Mouse (Mus musculus): ENCODE results near the gene Slc22a12. TPM values are rescaled to one million over a fixed set of nuclear protein-coding genes. Genes with fewer than 3 reads are reported as not detected.

Gene Slc22a12
- polyA plus RNA-seq, 1 experiment from 2014 or later: not detected

DNA sequence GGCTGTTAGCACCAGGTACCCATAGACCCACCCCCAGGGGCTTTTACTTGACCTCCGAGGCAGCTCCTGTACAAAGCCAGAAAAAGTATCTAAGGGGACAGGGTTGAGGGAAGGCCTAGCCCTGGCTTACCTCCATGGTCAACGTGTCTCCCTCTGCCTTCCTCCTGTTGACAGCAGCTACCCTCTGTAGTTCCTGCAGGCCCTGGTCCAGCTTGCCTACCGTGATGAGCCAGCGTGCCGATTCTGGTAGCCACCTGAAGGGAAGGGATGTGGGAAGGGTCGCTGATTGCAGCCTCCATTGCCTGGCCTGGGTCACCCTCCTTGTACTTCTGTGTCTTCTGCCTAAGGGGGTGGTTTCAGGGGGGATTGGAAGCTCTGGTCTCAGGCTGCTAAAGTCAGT lies 4.3 kb downstream of the Slc22a12 start:
- no peak overlapping the region for H3K4me2 ChIP-seq
- no peaks in the 10 kb centered on the region for H3K27me3 ChIP-seq

GRCm38 (mm10) chr19:6537526-6537925 lies 5.3 kb downstream of the Slc22a12 start:
- Histone ChIP-seq H3K36me3 (no peaks in the 10 kb centered on the region), H3K27ac (replicated peaks) (no peak overlapping the region), H3K4me1 (replicated peaks) (peaks cover 24% of the 10 kb centered on the region), H3K9me3 (no peaks in the 10 kb centered on the region), H3K4me3 (no peak overlapping the region), H3K9ac (no peak overlapping the region), H3K27me3 (no peaks in the 10 kb centered on the region), H3K4me2 (no peak overlapping the region)
- no peak for ATAC-seq (ENCODE audit: low read depth)
- WGBS: 82% methylated on average over 8 of the region's 8 CpGs

More for the DNA sequence above, 4.3 kb downstream of the Slc22a12 start:
- Histone ChIP-seq H3K27ac (replicated peaks) (no peak overlapping the region), H3K9ac (no peak overlapping the region), H3K4me3 (no peak overlapping the region), H3K4me1 (replicated peaks) (peaks cover 13% of the 10 kb centered on the region), H3K36me3 (no peaks in the 10 kb centered on the region), H3K9me3 (no peaks in the 10 kb centered on the region)
- ATAC-seq (ENCODE audit: low read depth): no peak
- 83% methylated on average over 6 of the region's 6 CpGs for WGBS

- ATAC-seq (ENCODE audit: low read depth): no peak
- Histone ChIP-seq H3K4me1 (replicated peaks) (peaks cover 32% of the 10 kb centered on the region), H3K27me3 (no peaks in the 10 kb centered on the region), H3K9me3 (no peaks in the 10 kb centered on the region), H3K9ac (no peak overlapping the region), H3K4me2 (no peak overlapping the region), H3K36me3 (no peaks in the 10 kb centered on the region), H3K27ac (replicated peaks) (no peak overlapping the region), H3K4me3 (no peak overlapping the region)
- WGBS: 69% methylated on average over 6 of the region's 6 CpGs
Observed at GRCm38 (mm10) chr19:6536696-6537095, 6.1 kb downstream of the Slc22a12 start.

DNA sequence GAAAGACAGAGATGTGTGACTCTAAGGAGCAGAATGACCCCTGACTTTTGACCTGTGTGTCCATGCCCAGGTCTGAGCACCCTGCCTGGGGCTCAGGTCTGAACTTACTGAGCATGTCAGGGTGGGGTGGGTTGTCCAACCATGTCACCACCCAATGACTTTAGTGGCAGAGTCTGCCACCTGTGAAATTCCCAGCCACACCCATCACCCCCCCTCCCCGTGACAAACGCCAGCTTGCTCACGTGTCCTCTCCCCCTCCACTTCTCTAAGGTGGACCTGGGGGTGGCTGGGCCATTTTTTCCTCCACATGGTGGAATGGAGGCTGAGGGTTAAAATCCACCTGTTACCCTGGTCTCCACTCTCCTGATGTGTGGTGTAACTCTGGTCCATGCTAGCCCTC lies 6.6 kb downstream of the Slc22a12 start:
- Histone ChIP-seq H3K4me3 (no peak overlapping the region), H3K27me3 (no peaks in the 10 kb centered on the region), H3K9ac (no peak overlapping the region), H3K4me2 (no peak overlapping the region), H3K9me3 (no peaks in the 10 kb centered on the region), H3K36me3 (no peaks in the 10 kb centered on the region), H3K27ac (replicated peaks) (no peak overlapping the region), H3K4me1 (replicated peaks) (peaks cover 37% of the 10 kb centered on the region)
- no peak for ATAC-seq (ENCODE audit: low read depth)
- 79% methylated on average over 3 of the region's 3 CpGs for WGBS

DNA sequence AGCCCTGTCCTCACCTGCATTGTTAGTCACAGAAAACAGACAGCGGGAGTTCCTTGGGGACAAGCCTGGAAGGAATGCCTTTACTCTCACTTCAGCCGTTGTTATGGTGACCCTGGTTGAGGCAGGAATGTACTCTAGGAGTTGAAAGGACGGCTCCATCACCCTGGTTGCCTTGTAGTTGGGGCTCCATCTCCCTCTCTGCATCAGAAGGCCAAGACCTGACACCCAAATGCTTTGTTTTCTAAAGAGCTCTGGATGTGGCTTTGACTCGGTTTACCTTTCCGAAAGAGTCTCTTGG lies 8.8 kb downstream of the Slc22a12 start:
- Histone ChIP-seq H3K36me3 (no peaks in the 10 kb centered on the region), H3K4me2 (no peak overlapping the region), H3K4me3 (no peak overlapping the region), H3K9me3 (no peaks in the 10 kb centered on the region), H3K4me1 (replicated peaks) (peaks cover 56% of the 10 kb centered on the region), H3K27ac (replicated peaks) (0 out of 2 replicates have a peak overlapping the region, but pooled peaks have one; percentile 42), H3K9ac (no peak overlapping the region), H3K27me3 (no peaks in the 10 kb centered on the region)
- ATAC-seq (ENCODE audit: low read depth): no peak
- 42% methylated on average over 5 of the region's 5 CpGs for WGBS

DNA sequence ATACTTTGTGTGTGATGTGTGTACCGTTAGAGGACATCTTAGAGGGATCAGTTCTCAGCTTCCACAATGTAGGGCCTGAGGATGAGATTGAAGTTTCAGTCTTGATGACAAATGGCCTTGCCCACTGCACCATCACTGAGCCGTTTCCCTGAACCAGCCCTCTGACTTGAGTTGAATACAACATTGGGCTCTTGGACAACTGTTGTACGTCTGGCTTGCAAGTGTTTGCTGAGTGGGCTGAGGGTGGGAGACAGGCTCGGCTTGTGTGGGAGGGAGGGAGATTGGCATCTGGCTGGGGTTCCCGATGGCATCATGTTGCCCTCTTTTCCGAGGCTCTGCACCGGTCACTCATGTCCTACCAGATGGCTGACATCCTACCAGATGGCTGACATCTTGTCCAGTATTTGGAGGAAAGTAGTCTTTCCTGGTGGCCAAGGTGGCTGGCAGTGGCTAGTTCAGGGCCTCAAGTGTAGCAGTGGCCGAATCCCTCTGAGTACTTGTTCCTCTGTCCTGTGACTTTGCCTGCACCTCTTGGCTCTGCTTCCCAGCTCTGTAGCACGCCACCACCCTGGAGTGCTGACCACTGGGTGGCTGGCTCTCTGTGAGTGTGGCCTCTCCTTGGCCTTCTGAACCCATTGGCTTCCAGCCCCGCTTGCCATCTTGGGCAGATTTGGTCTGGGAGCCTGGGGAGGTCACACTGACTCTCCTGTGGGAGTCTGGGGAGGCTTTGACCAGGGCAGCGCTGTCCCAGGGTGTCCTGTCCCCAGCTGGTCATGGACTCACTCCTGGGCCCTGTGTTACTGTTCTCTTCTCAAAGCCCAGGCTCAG lies 9.3 kb downstream of the Slc22a12 start:
- H3K27ac ChIP-seq (replicated peaks): peak overlapping the region; percentile 94; the same call in 1 of the 2 replicates
- peak overlapping the region; percentile 87 for H3K9ac ChIP-seq
- ATAC-seq (ENCODE audit: low read depth): no peak
- peaks cover 61% of the 10 kb centered on the region for H3K4me1 ChIP-seq (replicated peaks)
- no peaks in the 10 kb centered on the region for H3K27me3 ChIP-seq
- H3K36me3 ChIP-seq: no peaks in the 10 kb centered on the region
- no peaks in the 10 kb centered on the region for H3K9me3 ChIP-seq
- WGBS: 63% methylated on average over 11 of the region's 11 CpGs
- H3K4me3 ChIP-seq: no peak overlapping the region
- H3K4me2 ChIP-seq: peak overlapping the region; percentile 71; the same call in 1 of the 2 replicates

- Histone ChIP-seq H3K9me3 (no peaks in the 10 kb centered on the region), H3K27ac (replicated peaks) (peak overlapping the region; percentile 94), H3K9ac (peak overlapping the region; percentile 87), H3K4me1 (replicated peaks) (peaks cover 69% of the 10 kb centered on the region), H3K27me3 (no peaks in the 10 kb centered on the region), H3K4me3 (peak overlapping the region; percentile 46), H3K36me3 (0 out of 2 replicates have a peak, but pooled peaks cover 2% of the 10 kb centered on the region), H3K4me2 (peak overlapping the region; percentile 71)
- 5% methylated on average over 12 of the region's 13 CpGs for WGBS
- no peak for ATAC-seq (ENCODE audit: low read depth)
Observed at GRCm38 (mm10) chr19:6532656-6533055, 10.2 kb downstream of the Slc22a12 start.

DNA sequence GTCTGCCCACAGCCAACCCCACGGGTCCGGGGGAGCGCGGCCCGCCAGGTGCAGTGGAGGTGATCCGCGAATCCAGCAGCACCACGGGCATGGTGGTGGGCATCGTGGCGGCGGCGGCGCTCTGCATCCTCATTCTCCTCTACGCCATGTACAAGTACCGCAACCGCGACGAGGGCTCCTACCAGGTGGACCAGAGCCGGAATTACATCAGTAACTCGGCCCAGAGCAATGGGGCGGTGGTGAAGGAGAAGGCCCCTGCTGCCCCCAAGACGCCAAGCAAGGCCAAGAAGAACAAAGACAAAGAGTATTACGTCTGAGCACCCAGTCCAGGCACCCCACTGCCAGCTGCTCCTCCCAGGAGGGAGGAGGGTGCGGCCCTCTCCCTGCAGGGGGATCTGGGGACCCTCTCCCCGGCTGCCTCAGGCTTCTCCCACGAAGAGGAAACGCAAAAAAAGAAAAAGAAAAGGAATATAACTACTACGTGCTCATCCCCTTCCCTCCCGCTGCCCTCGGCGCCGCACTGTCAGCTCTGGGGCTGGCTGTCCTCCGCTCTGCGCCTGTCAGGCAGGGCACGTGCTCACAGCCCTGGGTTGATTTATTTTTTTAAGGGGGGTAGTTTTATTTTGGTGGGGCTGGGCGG lies 10.9 kb downstream of the Slc22a12 start:
- Histone ChIP-seq H3K36me3 (peaks cover 9% of the 10 kb centered on the region), H3K4me2 (peak overlapping the region; percentile 71), H3K9me3 (no peaks in the 10 kb centered on the region), H3K4me3 (peak overlapping the region; percentile 46), H3K27me3 (no peaks in the 10 kb centered on the region), H3K27ac (replicated peaks) (peak overlapping the region; percentile 94), H3K4me1 (replicated peaks) (peaks cover 75% of the 10 kb centered on the region), H3K9ac (peak overlapping the region; percentile 87)
- WGBS: 1% methylated on average over 36 of the region's 36 CpGs
- peak; percentile 55 for ATAC-seq (ENCODE audit: low read depth)

DNA sequence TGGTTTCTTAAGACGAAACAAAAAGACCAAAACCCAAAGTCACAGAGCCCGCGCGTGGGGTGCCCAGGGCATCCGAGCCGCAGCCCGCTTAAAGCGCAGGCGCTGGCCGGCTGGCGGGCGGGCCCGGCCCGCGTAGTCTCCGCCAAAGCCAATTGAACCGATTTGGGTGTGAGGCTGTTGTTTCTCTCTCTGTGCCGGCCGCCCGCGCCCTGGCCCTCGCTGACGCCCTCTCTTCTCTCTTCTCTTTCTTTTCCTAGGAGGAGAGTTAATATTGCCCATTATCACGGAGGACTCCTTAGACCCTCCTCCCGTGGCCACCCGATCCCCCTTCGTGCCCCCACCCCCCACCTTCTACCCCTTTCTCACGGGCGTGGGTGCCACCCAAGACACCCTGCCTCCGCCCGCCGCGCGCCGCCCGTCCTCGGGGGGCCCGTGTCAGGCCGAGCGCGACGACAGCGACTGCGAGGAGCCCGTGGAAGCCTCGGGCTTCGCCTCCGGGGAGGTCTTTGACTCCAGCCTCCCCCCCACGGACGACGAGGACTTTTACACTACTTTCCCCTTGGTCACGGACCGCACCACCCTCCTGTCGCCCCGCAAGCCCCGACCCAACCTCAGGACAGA lies 11.7 kb downstream of the Slc22a12 start:
- Histone ChIP-seq H3K4me3 (peak overlapping the region; percentile 46), H3K36me3 (peaks cover 18% of the 10 kb centered on the region), H3K9ac (peak overlapping the region; percentile 87), H3K27ac (replicated peaks) (peak overlapping the region; percentile 94), H3K4me2 (peak overlapping the region; percentile 71), H3K9me3 (no peaks in the 10 kb centered on the region), H3K4me1 (replicated peaks) (peaks cover 72% of the 10 kb centered on the region), H3K27me3 (no peaks in the 10 kb centered on the region)
- no peak for ATAC-seq (ENCODE audit: low read depth)
- WGBS: under 1% methylated on average over 56 of the region's 56 CpGs

- H3K9me3 ChIP-seq: no peaks in the 10 kb centered on the region
- H3K4me3 ChIP-seq: peak overlapping the region; percentile 46
- WGBS: 12% methylated on average over 13 of the region's 13 CpGs
- peaks cover 72% of the 10 kb centered on the region for H3K4me1 ChIP-seq (replicated peaks)
- no peaks in the 10 kb centered on the region for H3K27me3 ChIP-seq
- H3K27ac ChIP-seq (replicated peaks): peak overlapping the region; percentile 76
- peaks cover 22% of the 10 kb centered on the region for H3K36me3 ChIP-seq
- peak overlapping the region; percentile 71 for H3K4me2 ChIP-seq
- ATAC-seq (ENCODE audit: low read depth): no peak
- peak overlapping the region; percentile 63 for H3K9ac ChIP-seq
Observed at GRCm38 (mm10) chr19:6530359-6530758, 12.5 kb downstream of the Slc22a12 start.

- H3K9ac ChIP-seq: peak overlapping the region; percentile 63
- H3K4me2 ChIP-seq: peak overlapping the region; percentile 71
- WGBS: 49% methylated on average over 14 of the region's 14 CpGs
- peak overlapping the region; percentile 76 for H3K27ac ChIP-seq (replicated peaks)
- H3K4me1 ChIP-seq (replicated peaks): peaks cover 71% of the 10 kb centered on the region
- no peaks in the 10 kb centered on the region for H3K27me3 ChIP-seq
- H3K9me3 ChIP-seq: no peaks in the 10 kb centered on the region
- peak; percentile 29 for ATAC-seq (ENCODE audit: low read depth)
- H3K36me3 ChIP-seq: peaks cover 29% of the 10 kb centered on the region
- H3K4me3 ChIP-seq: peak overlapping the region; percentile 46; the same call in 1 of the 2 replicates
Observed at GRCm38 (mm10) chr19:6529265-6529985, 13.4 kb downstream of the Slc22a12 start.

All from neural tube, embryonic 13.5 days (tissue).